Mouse (Mus musculus) embryo, embryonic 9.5 days (tissue): ENCODE data around the gene Dhx35.

Experiments
- DNase-seq: peaks from one replicate; pipeline ENCODE4 v3.0.0-alpha.2; 2017; ENCODE audit errors: extremely low spot score

The Dhx35 gene

GRCm38 (mm10) chr2:158803575-158803974, 9.0 kb downstream of the Dhx35 start:
- DNase-seq, result no peak

- DNase-seq, result no peak
Observed at GRCm38 (mm10) chr2:158815686-158816085, 21.1 kb downstream of the Dhx35 start.

- DNase-seq, result no peak
Observed at GRCm38 (mm10) chr2:158816239-158816638, 21.6 kb downstream of the Dhx35 start.

- DNase-seq, result no peak
Observed at GRCm38 (mm10) chr2:158817708-158818107, 23.1 kb downstream of the Dhx35 start.

GRCm38 (mm10) chr2:158828124-158828523, 33.5 kb downstream of the Dhx35 start:
- DNase-seq, result no peak

GRCm38 (mm10) chr2:158829746-158830145, 35.1 kb downstream of the Dhx35 start:
- no peak for DNase-seq

- DNase-seq, result no peak
Observed at GRCm38 (mm10) chr2:158833221-158833620, 38.6 kb downstream of the Dhx35 start.

- no peak for DNase-seq
Observed at GRCm38 (mm10) chr2:158833645-158834044, 39.0 kb downstream of the Dhx35 start.

GRCm38 (mm10) chr2:158843287-158843686, 48.7 kb downstream of the Dhx35 start:
- no peak for DNase-seq

GRCm38 (mm10) chr2:158845031-158845430, 50.4 kb downstream of the Dhx35 start:
- no peak for DNase-seq

- DNase-seq, result no peak
Observed at GRCm38 (mm10) chr2:158846208-158846607, 51.6 kb downstream of the Dhx35 start.

GRCm38 (mm10) chr2:158847991-158848390, 53.4 kb downstream of the Dhx35 start:
- no peak for DNase-seq

- DNase-seq, result no peak
Observed at GRCm38 (mm10) chr2:158849416-158849815, 54.8 kb downstream of the Dhx35 start.

- DNase-seq, result peak; percentile 48
Observed at GRCm38 (mm10) chr2:158852579-158852978, 58.0 kb downstream of the Dhx35 start.

GRCm38 (mm10) chr2:158856896-158857499, 62.4 kb downstream of the Dhx35 start:
- no peak for DNase-seq

- DNase-seq, result no peak
Observed at GRCm38 (mm10) chr2:158857579-158857978, 63.0 kb downstream of the Dhx35 start.

GRCm38 (mm10) chr2:158861115-158861514, 66.5 kb downstream of the Dhx35 start:
- DNase-seq, result no peak

- peak; percentile 66 for DNase-seq
Observed at GRCm38 (mm10) chr2:158863341-158864125, 68.9 kb downstream of the Dhx35 start.

- no peak for DNase-seq
Observed at GRCm38 (mm10) chr2:158864126-158864458, 69.5 kb downstream of the Dhx35 start.

GRCm38 (mm10) chr2:158865358-158865757, 70.8 kb downstream of the Dhx35 start:
- DNase-seq, result peak; percentile 87

GRCm38 (mm10) chr2:158886571-158886970, 92.0 kb downstream of the Dhx35 start:
- DNase-seq, result peak; percentile 28

GRCm38 (mm10) chr2:158888531-158888930, 93.9 kb downstream of the Dhx35 start:
- DNase-seq, result no peak

GRCm38 (mm10) chr2:158889201-158889600, 94.6 kb downstream of the Dhx35 start:
- DNase-seq, result no peak
